Mouse (Mus musculus) monocyte, adult 59 days (primary cell): Measurements from ENCODE around the gene Cfhr2. TPM values are rescaled to one million over a fixed set of nuclear protein-coding genes. Genes with fewer than 3 reads are reported as not detected.

Experiments
- total RNA-seq, 2 experiments: library from RNA; stranded (reverse); gene quantifications; one replicate each; pipeline ENCODE4 v1.2.4; 2023

The Cfhr2 gene
- 1 to 10 TPM; 1.0 to 2.0 TPM for total RNA-seq

GRCm38 (mm10) chr1:139858548-139858947, at the start of gene Cfhr2:
Cfhr2 (minus strand) TSS chr1:139858702.

GRCm38 (mm10) chr1:139781143-139781542, 77.4 kb downstream of the Cfhr2 start, which contains the start of gene Gm4788:
Gm4788 (minus strand) TSS chr1:139781243.

Other genes with a start within 250 kb of the Cfhr2 start
- gene Gm4788, start 77.5 kb downstream of the Cfhr2 start, total RNA-seq: not detected